Mouse (Mus musculus) liver, adult 2 months (tissue): ENCODE data around the gene Fdxacb1. TPM values are rescaled to one million over a fixed set of nuclear protein-coding genes. Genes with fewer than 3 reads are reported as not detected.

Experiments used
- DNase-seq: peaks from one replicate; pipeline ENCODE4 v3.0.0-alpha.2; 2011; ENCODE audit warnings: low read depth, low spot score; ENCODE audit errors: extremely low read depth
- H3K27ac ChIP-seq: fragments of 200-500 bp; replicated peaks from 2 replicates; pipeline ENCODE4 v1.5.1; 2012; ENCODE audit warnings: low read depth, mild to moderate bottlenecking, control low read depth, inconsistent platforms, low read length; ENCODE audit not compliant: insufficient read depth
- H3K27me3 ChIP-seq: fragments of 200-500 bp; 2 replicates; pipeline ENCODE4 v1.6.1; 2012; ENCODE audit warnings: mild to moderate bottlenecking, moderate library complexity, low read length, inconsistent platforms; ENCODE audit not compliant: control insufficient read depth, insufficient read depth
- H3K36me3 ChIP-seq: fragments of 200-500 bp; 2 replicates; pipeline ENCODE4 v1.6.1; 2012; ENCODE audit warnings: low read length, inconsistent platforms; ENCODE audit not compliant: control insufficient read depth, insufficient read depth
- H3K4me1 ChIP-seq: fragments of 200-500 bp; 2 replicates; pipeline ENCODE4 v1.6.1; 2011; ENCODE audit warnings: low read length; ENCODE audit not compliant: control insufficient read depth, insufficient read depth
- H3K4me3 ChIP-seq: fragments of 200-500 bp; 2 replicates; pipeline ENCODE4 v1.5.1; 2011; ENCODE audit warnings: low read depth, mild to moderate bottlenecking, control low read depth, low read length, moderate library complexity; ENCODE audit not compliant: insufficient read depth
- H3K79me2 ChIP-seq: fragments of 200-500 bp; 2 replicates; pipeline ENCODE4 v1.6.1; 2012; ENCODE audit warnings: inconsistent platforms, mild to moderate bottlenecking, low read length, moderate library complexity; ENCODE audit not compliant: control insufficient read depth, insufficient read depth
- H3K9ac ChIP-seq: fragments of 200-500 bp; 2 replicates; pipeline ENCODE4 v1.6.1; 2012; ENCODE audit warnings: low read depth, mild to moderate bottlenecking, control low read depth, inconsistent platforms, low read length
- CTCF ChIP-seq: fragments of 200-500 bp; IDR thresholded peaks from 2 replicates; pipeline ENCODE4 v1.5.1; 2011; ENCODE audit warnings: low read depth, low read length, control low read depth
- POLR2A ChIP-seq: fragments of 200-500 bp; IDR thresholded peaks from 2 replicates; pipeline ENCODE4 v1.6.1; 2011; ENCODE audit warnings: low read length, control low read depth; ENCODE audit not compliant: insufficient read depth; ENCODE audit errors: extremely low read depth
- WGBS: fragments of 180-500 bp; shearing (Covaris S2); methylation state at CpG from one replicate; pipeline ENCODE4 v1.1.7; 2018; 5-methylcytosine and 5-hydroxymethylcytosine counted together
- polyA plus RNA-seq: library from polyadenylated mRNA; depleted of rRNA; stranded (reverse); fragments of >200 nt; gene quantifications from 2 replicates; pipeline ENCODE4 v1.2.3, GENCODE M21; 2012
- total RNA-seq: library from RNA; depleted of rRNA; stranded (reverse); fragments of >200 nt; gene quantifications from 2 replicates; pipeline ENCODE4 v1.2.3, GENCODE M21; 2014

The Fdxacb1 gene
- total and polyA plus RNA-seq, 2 experiments = 2.6 to 4.7 TPM

DNA sequence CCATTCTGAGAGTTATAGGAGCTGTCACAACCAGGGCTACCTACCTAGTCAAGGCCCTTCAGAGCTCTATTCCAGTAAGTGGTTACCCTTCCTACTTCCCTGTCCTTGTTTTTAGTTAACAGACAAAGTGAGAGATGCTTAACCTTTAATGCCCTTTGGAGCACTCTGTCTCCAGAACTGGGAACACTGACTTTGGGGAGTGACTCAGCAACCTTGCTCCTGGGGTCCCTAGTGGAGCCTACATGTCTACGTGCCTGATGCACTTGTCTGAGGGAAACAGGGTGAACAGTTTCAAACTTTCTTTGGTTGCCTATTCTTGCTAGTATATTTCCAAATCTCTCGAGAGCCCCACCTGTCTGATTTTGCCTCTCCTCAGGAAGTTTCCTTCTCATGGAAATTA lies 25.3 kb upstream of the Fdxacb1 start:
- 78% methylated on average over 2 of the region's 2 CpGs for WGBS
- Histone ChIP-seq H3K4me3 (no peak overlapping the region), H3K4me1 (peaks cover 6% of the 10 kb centered on the region; the same call in 1 of the 2 replicates), H3K79me2 (peaks cover 3% of the 10 kb centered on the region; the same call in 1 of the 2 replicates), H3K9ac (no peak overlapping the region), H3K36me3 (peaks cover 2% of the 10 kb centered on the region; the same call in 1 of the 2 replicates), H3K27me3 (no peaks in the 10 kb centered on the region), H3K27ac (no peak overlapping the region)
- TF ChIP-seq CTCF = no peak
- TF ChIP-seq POLR2A = no peak
- DNase-seq = no peak

DNA sequence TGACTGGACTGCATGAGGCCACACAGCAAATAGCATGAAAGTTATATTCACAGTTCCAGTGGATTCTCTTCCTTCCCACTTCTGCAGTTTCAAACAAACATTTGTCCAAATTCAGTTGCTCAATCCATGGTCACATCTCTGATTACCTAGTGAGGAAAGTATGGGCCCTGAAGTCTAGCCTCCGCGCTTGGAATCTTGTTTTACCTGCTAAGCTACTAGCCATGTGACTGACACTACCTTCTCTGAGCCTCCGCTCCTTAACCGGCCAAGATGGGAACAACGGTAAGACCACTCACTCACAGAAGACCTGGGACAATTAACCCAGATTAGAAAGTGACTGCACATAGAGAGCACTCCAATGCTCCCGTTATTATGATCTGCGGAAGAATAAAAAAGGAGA lies 22.2 kb upstream of the Fdxacb1 start:
- peaks cover 3% of the 10 kb centered on the region; the same call in 1 of the 2 replicates for H3K79me2 ChIP-seq
- H3K4me3 ChIP-seq = peak overlapping the region; percentile 83
- TF ChIP-seq POLR2A = no peak
- TF ChIP-seq CTCF = no peak
- peak overlapping the region; percentile 85 for H3K9ac ChIP-seq
- WGBS = 11% methylated on average over 7 of the region's 7 CpGs
- H3K27ac ChIP-seq = peak overlapping the region; percentile 90
- DNase-seq = peak; percentile 87
- no peaks in the 10 kb centered on the region for H3K36me3 ChIP-seq
- H3K27me3 ChIP-seq = no peaks in the 10 kb centered on the region
- peaks cover 3% of the 10 kb centered on the region; the same call in 1 of the 2 replicates for H3K4me1 ChIP-seq

DNA sequence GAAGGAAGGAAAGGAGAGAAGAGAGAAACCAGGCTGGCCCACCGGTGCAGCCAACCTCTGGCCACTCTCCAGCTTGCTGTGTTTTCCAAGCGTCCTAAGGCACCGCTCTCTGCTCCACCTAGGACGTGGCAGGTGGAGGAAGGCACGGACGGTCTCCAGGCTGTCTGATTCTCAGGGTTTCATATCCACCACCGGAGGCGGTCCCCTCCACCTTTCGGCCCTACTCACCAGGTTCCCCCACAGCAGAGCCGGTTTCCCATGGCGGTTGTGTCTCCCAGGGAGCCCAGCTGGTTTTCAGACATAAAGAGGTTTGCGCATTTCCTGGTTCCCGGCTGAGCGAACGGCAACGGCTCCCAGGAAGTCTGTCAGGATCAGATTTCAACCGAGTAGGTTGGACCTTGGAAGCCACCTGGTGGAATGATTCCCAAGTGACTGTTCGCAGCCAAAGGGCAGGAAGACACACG lies 21.8 kb upstream of the Fdxacb1 start, which contains the start of gene 2310030G06Rik:
2310030G06Rik (minus strand) TSS at position 323 of the 464 bp plus-strand sequence.
- Histone ChIP-seq H3K4me1 (peaks cover 3% of the 10 kb centered on the region; the same call in 1 of the 2 replicates), H3K9ac (peak within 1 kb of the TSS; percentile 85), H3K79me2 (peaks cover 3% of the 10 kb centered on the region; the same call in 1 of the 2 replicates), H3K27me3 (no peaks in the 10 kb centered on the region), H3K36me3 (no peaks in the 10 kb centered on the region), H3K4me3 (peak within 1 kb of the TSS; percentile 83), H3K27ac (peak within 1 kb of the TSS; percentile 90)
- WGBS = 4% methylated on average over 19 of the region's 19 CpGs
- DNase-seq = peak; percentile 86
- peak; percentile 30; the same call in 1 of the 2 replicates for TF ChIP-seq CTCF
- peak; percentile 45; the same call in 1 of the 2 replicates for TF ChIP-seq POLR2A

DNA sequence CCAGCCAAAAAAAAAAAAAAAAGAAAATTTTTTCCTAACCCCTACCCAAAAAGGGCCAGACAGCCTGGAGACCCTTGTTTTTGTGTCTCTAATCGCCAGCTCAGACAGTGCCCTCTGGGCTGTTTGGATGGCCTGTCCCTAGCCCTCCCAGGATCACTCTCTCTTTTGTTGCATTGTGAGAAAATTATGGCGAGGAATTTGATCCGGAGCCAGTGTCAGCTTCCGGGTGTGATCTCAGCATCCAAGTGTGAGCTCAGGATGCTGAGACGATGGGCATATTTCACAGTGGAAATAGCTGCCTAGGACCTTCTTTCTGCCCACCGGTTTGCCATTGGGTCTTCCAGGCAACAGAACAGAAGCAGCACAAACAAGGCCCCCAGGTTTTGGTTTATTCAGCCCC lies 17.3 kb upstream of the Fdxacb1 start:
- H3K4me1 ChIP-seq = no peaks in the 10 kb centered on the region
- H3K27me3 ChIP-seq = no peaks in the 10 kb centered on the region
- no peak for DNase-seq
- H3K27ac ChIP-seq = no peak overlapping the region
- TF ChIP-seq CTCF (no peak), POLR2A (no peak)
- no peaks in the 10 kb centered on the region for H3K79me2 ChIP-seq
- no peaks in the 10 kb centered on the region for H3K36me3 ChIP-seq
- 79% methylated on average over 6 of the region's 6 CpGs for WGBS
- no peak overlapping the region for H3K4me3 ChIP-seq
- H3K9ac ChIP-seq = no peak overlapping the region

DNA sequence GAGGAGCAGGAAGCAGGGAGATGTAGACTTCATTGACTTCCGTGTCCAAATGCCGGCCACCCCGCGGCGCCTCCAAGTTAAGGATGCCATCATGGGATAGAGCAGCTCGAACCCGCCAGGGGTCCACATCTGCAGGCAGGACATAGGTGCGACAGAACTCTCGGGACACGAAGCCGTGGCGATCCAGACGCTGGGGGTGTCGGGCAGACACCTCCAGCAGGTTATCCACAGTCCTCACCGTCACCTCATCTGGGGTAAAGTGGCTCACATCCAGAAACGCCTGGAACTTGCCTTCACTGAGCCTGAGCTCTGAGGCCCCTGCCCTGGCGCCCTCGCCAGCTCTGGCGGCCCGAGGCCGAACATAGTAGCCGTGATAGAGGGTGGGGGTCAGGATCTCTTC lies 16.7 kb upstream of the Fdxacb1 start, which contains the start of gene Cryab:
Cryab (plus strand) TSS at position 3 of the 400 bp plus-strand sequence.
- no peaks in the 10 kb centered on the region for H3K27me3 ChIP-seq
- peak within 1 kb of the TSS; percentile 44 for H3K9ac ChIP-seq
- peak within 1 kb of the TSS; percentile 32 for H3K27ac ChIP-seq
- no peaks in the 10 kb centered on the region for H3K79me2 ChIP-seq
- H3K4me1 ChIP-seq = no peaks in the 10 kb centered on the region
- H3K4me3 ChIP-seq = peak within 1 kb of the TSS; percentile 56
- no peaks in the 10 kb centered on the region for H3K36me3 ChIP-seq
- TF ChIP-seq POLR2A (no peak), CTCF (no peak)
- DNase-seq = no peak
- WGBS = 69% methylated on average over 22 of the region's 22 CpGs

DNA sequence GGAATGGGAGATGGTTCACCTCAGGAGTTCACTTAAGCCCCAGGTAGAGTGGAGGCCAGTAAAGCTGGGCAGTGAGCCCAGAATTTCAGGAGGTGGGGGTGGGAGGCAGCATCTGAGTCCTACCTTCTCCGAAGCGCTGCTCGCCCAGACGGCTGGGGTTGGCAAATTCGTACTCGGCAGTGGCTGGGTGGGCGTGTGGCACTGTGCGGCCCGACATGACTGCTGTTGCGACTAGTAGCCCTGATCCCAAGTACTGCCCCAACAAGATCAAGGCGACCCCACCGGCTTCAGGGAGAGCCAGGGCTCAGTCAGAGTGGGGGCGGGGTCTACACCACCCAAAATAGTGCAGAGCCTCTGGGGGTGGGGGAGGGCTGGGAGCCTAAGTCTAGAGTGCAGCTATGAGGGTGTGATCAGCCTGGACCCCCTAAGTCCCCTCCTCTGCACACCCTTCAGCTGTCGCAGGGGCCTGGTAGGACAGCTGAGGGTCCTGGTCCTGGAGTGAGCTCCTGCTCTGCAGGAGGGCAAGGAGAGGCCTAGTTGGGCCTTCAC lies 15.9 kb upstream of the Fdxacb1 start, which contains the start of gene Hspb2:
Hspb2 (minus strand) TSS at position 301 of the 549 bp plus-strand sequence.
- H3K4me1 ChIP-seq = no peaks in the 10 kb centered on the region
- H3K27me3 ChIP-seq = no peaks in the 10 kb centered on the region
- peak within 1 kb of the TSS; percentile 39 for H3K27ac ChIP-seq
- no peaks in the 10 kb centered on the region for H3K36me3 ChIP-seq
- H3K4me3 ChIP-seq = peak within 1 kb of the TSS; percentile 56
- H3K79me2 ChIP-seq = no peaks in the 10 kb centered on the region
- no peak for TF ChIP-seq POLR2A
- TF ChIP-seq CTCF = no peak
- peak within 1 kb of the TSS; percentile 44 for H3K9ac ChIP-seq
- no peak for DNase-seq
- 62% methylated on average over 14 of the region's 14 CpGs for WGBS
